Mouse (Mus musculus) liver, adult 2 months (tissue): ENCODE measurements around the gene Prickle2.

Source experiments
- CTCF ChIP-seq: fragments of 200-500 bp; IDR thresholded peaks from 2 replicates; pipeline ENCODE4 v1.5.1; 2011; ENCODE audit warnings: low read depth, low read length, control low read depth
- POLR2A ChIP-seq: fragments of 200-500 bp; IDR thresholded peaks from 2 replicates; pipeline ENCODE4 v1.6.1; 2011; ENCODE audit warnings: low read length, control low read depth; ENCODE audit not compliant: insufficient read depth; ENCODE audit errors: extremely low read depth

GRCm38 (mm10) chr6:92381085-92381484, 324.9 kb downstream of the Prickle2 start:
- TF ChIP-seq POLR2A (no peak), CTCF (no peak)
